Comparison of ENCODE assay signal across 9 mouse cellular contexts in genomic region chr4:32551337-32551736, GRCm38 (mm10). TPM values are rescaled to one million over a fixed set of nuclear protein-coding genes. Genes with fewer than 3 reads are reported as not detected.
DNase-seq lines count a peak whose midpoint lies in the region.
"Had no signal": no experiment of that assay in that cellular context is flagged by ENCODE, and none has a peak within 500 bp of the region (broad histone marks: within the 10 kb centered on the region; RNA-seq: fewer than 3 reads in every experiment).

No protein-coding gene starts in this region.

- intact Hi-C loops in heart, postnatal 10 days (cut with DNase I), result no loop called here
- intact Hi-C loops in heart, postnatal 25 days (cut with DNase I), result no loop called here

- peak; percentile 21 to 44 for DNase-seq in heart, postnatal 10 days
- no peak for DNase-seq in heart, postnatal 4 days
- DNase-seq in urinary bladder, postnatal 14 days (ENCODE audit: low spot score), result peak; percentile 20
- no peak for DNase-seq in urinary bladder, postnatal 10 days (ENCODE audit: low spot score)
- peak; percentile 73 for DNase-seq in embryo, embryonic 11 days
- DNase-seq in right cerebral cortex, adult 18-20 months, result no peak
- DNase-seq in spleen, postnatal 10 days (ENCODE audit: low spot score in 2 of 2), result no peak
- no peak for DNase-seq in heart, postnatal 25 days (ENCODE audit: low spot score)

RNA-seq across cellular contexts. Expression of gene Gja10, which starts 51.2 kb away (rescaled TPM):
- not detected for total RNA-seq in heart, postnatal 10 days (2021)
- total RNA-seq in heart, postnatal 4 days (2021), result not detected
- total RNA-seq in heart, postnatal 25 days (2021), result not detected
- total RNA-seq: left cerebral cortex, postnatal 36 days had no signal

Comparison
In these comparisons a context has a peak if more than half of its experiments do, and no peak if none do; other contexts are left out.
1. DNase-seq: peak in heart, postnatal 10 days (2 of 2), urinary bladder, postnatal 14 days (single experiment) and embryo, embryonic 11 days (single experiment); none in heart, postnatal 4 days (single experiment), urinary bladder, postnatal 10 days (single experiment), right cerebral cortex, adult 18-20 months (single experiment), spleen, postnatal 10 days (0 of 2) and heart, postnatal 25 days (single experiment).